Mouse (Mus musculus): ENCODE data around the gene Pank1.

DNA sequence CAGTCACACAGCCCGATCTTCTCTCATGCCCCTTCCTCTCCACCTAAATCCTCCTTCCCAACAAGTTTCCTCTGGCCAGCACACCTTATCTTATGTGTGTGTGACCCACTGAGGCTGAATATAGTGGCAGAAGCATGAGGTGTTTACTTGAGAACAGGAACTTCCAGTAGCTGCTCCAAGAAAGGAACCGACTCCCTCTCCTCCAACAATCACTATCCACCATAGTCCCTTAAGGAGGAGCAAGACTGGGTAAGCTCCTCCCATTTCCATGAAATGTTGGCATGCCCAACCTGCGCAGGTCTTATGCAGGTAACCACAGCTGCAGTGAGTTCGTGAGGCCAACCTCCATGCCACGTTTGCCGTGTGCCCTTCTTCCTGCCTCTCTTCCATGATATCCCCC, 108.5 kb downstream of the Pank1 start:
- TF ChIP-seq CTCF (conservative IDR thresholded peaks at IDR 0.05 in 1 of 2, IDR thresholded peaks at IDR 0.05 in 1 of 2; ENCODE audit: low read depth in 2 of 2, low read length in 2 of 2), result no peak
- TF ChIP-seq POLR2A (IDR thresholded peaks at IDR 0.05; ENCODE audit: low read depth, low read length), result no peak
- no peak for TF ChIP-seq ETS1 (conservative IDR thresholded peaks at IDR 0.05; ENCODE audit: low read depth, low read length)
- no peak for TF ChIP-seq SIN3A (IDR thresholded peaks at IDR 0.05; ENCODE audit: low read length)
- TF ChIP-seq MAZ (IDR thresholded peaks at IDR 0.05; ENCODE audit: low read depth, low read length), result no peak
- TF ChIP-seq NRF1 (IDR thresholded peaks at IDR 0.05; ENCODE audit: low read depth, low read length), result no peak
- TF ChIP-seq JUND (conservative IDR thresholded peaks at IDR 0.05; ENCODE audit: low read depth, low read length), result no peak
- TF ChIP-seq USF1 (IDR thresholded peaks at IDR 0.05; ENCODE audit: low read depth, low read length), result no peak
- TF ChIP-seq SMC3 (IDR thresholded peaks at IDR 0.05; ENCODE audit: low read depth, low read length), result no peak
- TF ChIP-seq RCOR1 (conservative IDR thresholded peaks at IDR 0.05; ENCODE audit: low read depth, low read length), result no peak
- TF ChIP-seq MYC (IDR thresholded peaks at IDR 0.05; ENCODE audit: low read depth, low read length), result no peak

Measured in CH12.LX (cell line).